Mouse (Mus musculus) forebrain, embryonic 11.5 days (tissue): Measurements from ENCODE around the gene Hoxb8. TPM values are rescaled to one million over a fixed set of nuclear protein-coding genes. Genes with fewer than 3 reads are reported as not detected.

Experiments
- ATAC-seq: fragments of 200-750 bp; cut with Nextera tagmentation; replicated peaks from 2 replicates; pipeline ENCODE4 v1.8.0; 2017; ENCODE audit warnings: moderate TSS enrichment; ENCODE audit not compliant: low FRiP score
- DNase-seq: peaks from one replicate; pipeline ENCODE4 v3.0.0-alpha.2; 2017; ENCODE audit warnings: low spot score
- H3K27ac ChIP-seq: fragments of 300-500 bp; sonication (generic); 2 replicates; pipeline ENCODE4 v1.5.1; 2014; ENCODE audit warnings: low read depth, low read length
- H3K27me3 ChIP-seq: fragments of 300-500 bp; sonication (generic); 2 replicates; pipeline ENCODE4 v1.6.1; 2014; ENCODE audit warnings: mild to moderate bottlenecking, low read length, mixed read lengths; ENCODE audit not compliant: control insufficient read depth, insufficient read depth
- H3K36me3 ChIP-seq: fragments of 300-500 bp; sonication (generic); 2 replicates; pipeline ENCODE4 v1.6.1; 2014; ENCODE audit warnings: mild to moderate bottlenecking, low read length, moderate library complexity, mixed read lengths; ENCODE audit not compliant: control insufficient read depth, insufficient read depth
- H3K4me1 ChIP-seq: fragments of 300-500 bp; sonication (generic); replicated peaks from 2 replicates; pipeline ENCODE4 v1.6.1; 2014; ENCODE audit warnings: low read length, mixed read lengths; ENCODE audit not compliant: control insufficient read depth, insufficient read depth
- H3K4me2 ChIP-seq: fragments of 300-500 bp; sonication (generic); 2 replicates; pipeline ENCODE4 v1.6.1; 2014; ENCODE audit warnings: low read depth, mild to moderate bottlenecking, low read length, moderate library complexity, mixed read lengths; ENCODE audit not compliant: severe bottlenecking
- H3K4me3 ChIP-seq: fragments of 300-500 bp; sonication (generic); 2 replicates; pipeline ENCODE4 v1.5.1; 2014; ENCODE audit warnings: low read depth, low read length
- H3K9ac ChIP-seq: fragments of 300-500 bp; sonication (generic); 2 replicates; pipeline ENCODE4 v1.6.1; 2014; ENCODE audit warnings: low read length
- H3K9me3 ChIP-seq: fragments of 300-500 bp; sonication (generic); 2 replicates; pipeline ENCODE4 v1.6.1; 2016; ENCODE audit warnings: low read length, mixed read lengths; ENCODE audit not compliant: control insufficient read depth
- WGBS: fragments of 180-500 bp; shearing (Covaris S2); extraction: QIAGEN DNeasy Blood & Tissue Kit; methylation state at CpG from one replicate; pipeline ENCODE4 v1.1.7; 2014; 5-methylcytosine and 5-hydroxymethylcytosine counted together
- polyA plus RNA-seq: library from polyadenylated mRNA; unstranded; fragments of >200 nt; fragmentation: Nextera tagmentation; extraction: Ambion mirVana; gene quantifications from 2 replicates; pipeline ENCODE4 v1.2.1, GENCODE M21; 2014

Gene Hoxb8
- polyA plus RNA-seq, 1 experiment from 2014 or later = not detected

DNA sequence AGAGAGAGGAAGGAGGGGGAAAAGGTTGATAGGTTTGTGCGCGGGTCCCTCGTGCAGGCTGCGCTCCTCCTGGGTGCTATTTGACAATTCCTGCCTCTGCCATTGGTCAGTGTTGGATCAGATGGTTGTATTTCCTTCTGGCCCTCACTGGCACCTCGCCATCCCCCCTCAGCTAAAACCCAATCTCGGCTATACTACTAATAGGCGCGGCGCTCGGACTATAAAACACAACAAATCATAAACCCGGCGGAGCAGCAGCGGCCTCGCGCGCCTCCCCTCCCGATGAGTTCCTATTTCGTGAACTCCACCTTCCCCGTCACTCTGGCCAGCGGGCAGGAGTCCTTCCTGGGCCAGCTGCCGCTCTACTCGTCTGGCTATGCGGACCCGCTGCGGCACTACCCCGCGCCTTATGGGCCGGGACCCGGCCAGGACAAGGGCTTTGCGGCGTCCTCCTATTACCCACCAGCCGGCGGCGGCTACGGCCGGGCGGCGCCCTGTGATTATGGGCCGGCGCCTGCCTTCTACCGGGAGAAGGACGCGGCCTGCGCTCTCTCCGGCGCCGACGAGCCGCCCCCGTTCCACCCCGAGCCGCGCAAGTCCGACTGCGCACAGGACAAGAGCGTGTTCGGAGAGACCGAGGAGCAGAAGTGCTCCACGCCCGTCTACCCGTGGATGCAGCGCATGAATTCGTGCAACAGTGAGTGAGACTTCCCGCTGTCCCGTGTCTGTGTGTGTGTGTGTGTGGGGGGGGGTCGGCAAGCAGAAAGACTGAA lies 17.4 kb downstream of the Hoxb8 start:
- no peak overlapping the region for H3K9ac ChIP-seq
- H3K4me2 ChIP-seq = no peak overlapping the region
- peaks cover 100% of the 10 kb centered on the region for H3K27me3 ChIP-seq
- H3K36me3 ChIP-seq = no peaks in the 10 kb centered on the region
- no peak overlapping the region for H3K4me3 ChIP-seq
- H3K27ac ChIP-seq = no peak overlapping the region
- ATAC-seq (no peak), DNase-seq (no peak)
- H3K9me3 ChIP-seq = no peaks in the 10 kb centered on the region
- H3K4me1 ChIP-seq = peaks cover 3% of the 10 kb centered on the region; the same call in 1 of the 2 replicates
- under 1% methylated on average over 66 of the region's 66 CpGs for WGBS

DNA sequence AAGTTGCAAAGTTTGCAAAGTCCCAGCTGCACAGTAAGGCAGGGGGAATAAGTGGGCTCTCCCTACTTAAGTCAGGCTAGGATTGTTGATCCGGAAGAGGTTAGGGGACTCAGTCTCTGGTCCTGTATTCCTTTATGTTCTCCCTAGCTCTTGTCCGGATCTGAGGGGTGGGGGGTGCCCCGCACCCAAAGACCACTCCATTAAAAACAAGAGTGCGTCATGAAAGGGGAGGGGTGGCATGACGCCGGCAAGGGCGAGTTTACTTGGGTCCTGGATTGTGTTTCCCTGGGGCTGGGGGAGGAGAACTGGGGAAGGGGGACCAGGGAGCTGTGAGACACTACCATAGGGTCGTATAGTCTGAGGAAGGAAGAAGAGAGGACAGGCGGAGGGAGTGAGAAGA lies 18.1 kb downstream of the Hoxb8 start:
- H3K4me3 ChIP-seq = no peak overlapping the region
- H3K9me3 ChIP-seq = no peaks in the 10 kb centered on the region
- no peak overlapping the region for H3K9ac ChIP-seq
- H3K36me3 ChIP-seq = no peaks in the 10 kb centered on the region
- H3K4me2 ChIP-seq = no peak overlapping the region
- 0% methylated on average over 9 of the region's 9 CpGs for WGBS
- ATAC-seq = no peak
- H3K4me1 ChIP-seq = peaks cover 3% of the 10 kb centered on the region; the same call in 1 of the 2 replicates
- peaks cover 100% of the 10 kb centered on the region for H3K27me3 ChIP-seq
- DNase-seq = no peak
- H3K27ac ChIP-seq = no peak overlapping the region

DNA sequence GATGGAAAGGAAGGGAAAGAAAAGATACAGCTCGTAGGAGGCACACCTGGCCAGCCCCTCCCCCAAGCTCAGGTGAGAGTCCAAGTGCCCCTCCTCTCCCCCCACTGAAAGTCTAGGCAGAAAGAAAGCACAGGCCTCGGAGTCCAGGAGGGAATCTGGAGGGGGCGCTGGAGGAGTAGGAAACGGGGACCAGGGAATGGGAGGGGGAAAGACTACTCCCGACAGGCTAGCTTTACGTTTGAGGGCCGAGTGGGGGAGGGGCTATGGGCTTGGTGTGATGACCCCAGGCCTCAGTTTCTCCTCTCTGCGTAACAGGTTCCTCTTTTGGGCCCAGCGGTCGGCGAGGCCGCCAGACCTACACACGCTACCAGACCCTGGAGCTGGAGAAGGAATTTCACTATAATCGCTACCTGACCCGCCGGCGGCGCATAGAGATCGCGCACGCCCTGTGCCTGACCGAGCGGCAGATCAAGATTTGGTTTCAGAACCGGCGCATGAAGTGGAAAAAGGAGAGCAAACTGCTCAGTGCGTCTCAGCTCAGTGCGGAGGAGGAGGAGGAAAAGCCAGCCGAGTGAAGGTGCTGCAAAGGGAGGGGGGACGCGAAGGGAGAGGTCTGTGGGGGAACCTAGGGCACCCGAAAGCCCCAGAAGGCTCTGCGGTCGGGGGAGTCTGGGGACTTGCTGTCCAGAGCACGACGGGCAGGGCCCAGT lies 18.8 kb downstream of the Hoxb8 start:
- H3K27ac ChIP-seq = no peak overlapping the region
- H3K4me2 ChIP-seq = no peak overlapping the region
- H3K9ac ChIP-seq = no peak overlapping the region

DNA sequence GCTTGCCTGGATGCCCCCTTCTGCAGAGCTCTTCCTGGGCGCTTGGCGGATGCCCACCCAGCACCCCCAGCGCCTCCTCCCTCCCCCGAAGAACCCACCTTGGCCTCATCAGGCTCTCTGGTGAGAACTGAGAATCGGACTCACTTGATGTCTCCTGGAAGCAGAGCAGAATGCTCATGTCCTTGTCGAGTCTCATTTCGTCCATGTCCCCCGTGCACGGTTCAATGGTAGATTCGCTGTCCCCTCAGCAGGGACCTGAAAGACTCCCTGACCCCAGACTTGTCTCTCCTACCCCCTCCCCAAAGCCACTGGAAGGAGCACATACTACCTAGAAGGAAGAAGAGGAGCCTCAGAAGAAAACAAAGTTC lies 19.3 kb downstream of the Hoxb8 start:
- H3K9me3 ChIP-seq = no peaks in the 10 kb centered on the region
- H3K4me3 ChIP-seq = no peak overlapping the region
- H3K4me1 ChIP-seq = peaks cover 3% of the 10 kb centered on the region; the same call in 1 of the 2 replicates
- 2% methylated on average over 10 of the region's 10 CpGs for WGBS
- peaks cover 100% of the 10 kb centered on the region for H3K27me3 ChIP-seq
- H3K4me2 ChIP-seq = no peak overlapping the region
- H3K9ac ChIP-seq = no peak overlapping the region
- no peak for DNase-seq
- H3K36me3 ChIP-seq = no peaks in the 10 kb centered on the region
- ATAC-seq = no peak
- H3K27ac ChIP-seq = no peak overlapping the region

More for the DNA sequence above, 18.8 kb downstream of the Hoxb8 start:
- peaks cover 100% of the 10 kb centered on the region for H3K27me3 ChIP-seq
- WGBS = 1% methylated on average over 35 of the region's 35 CpGs
- no peak for DNase-seq
- H3K4me1 ChIP-seq = peaks cover 3% of the 10 kb centered on the region; the same call in 1 of the 2 replicates
- no peak for ATAC-seq
- H3K4me3 ChIP-seq = no peak overlapping the region
- no peaks in the 10 kb centered on the region for H3K9me3 ChIP-seq
- no peaks in the 10 kb centered on the region for H3K36me3 ChIP-seq

DNA sequence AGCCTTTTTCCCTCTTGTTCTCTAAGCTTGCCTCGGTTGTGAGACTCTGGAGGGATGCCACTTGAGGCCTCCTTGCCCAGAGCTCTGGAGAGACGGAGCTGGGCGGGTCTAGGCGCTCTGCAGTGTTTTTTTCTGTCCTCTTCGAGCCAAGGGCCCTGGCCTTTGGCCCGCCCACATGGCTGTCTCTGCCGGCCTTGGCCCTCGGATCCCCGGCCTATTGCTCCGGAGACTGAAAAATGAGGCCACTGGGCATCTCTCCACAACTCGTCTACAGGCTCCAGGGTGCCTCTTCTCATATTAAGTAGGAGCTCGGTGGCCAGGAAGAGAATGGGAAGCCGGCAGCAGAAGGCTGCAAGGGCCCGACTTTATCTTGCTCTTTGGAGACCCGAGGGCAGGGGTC lies 20.1 kb downstream of the Hoxb8 start:
- no peaks in the 10 kb centered on the region for H3K36me3 ChIP-seq
- no peak overlapping the region for H3K4me2 ChIP-seq
- H3K9me3 ChIP-seq = no peaks in the 10 kb centered on the region
- H3K4me1 ChIP-seq = peaks cover 3% of the 10 kb centered on the region; the same call in 1 of the 2 replicates
- H3K27ac ChIP-seq = no peak overlapping the region
- WGBS = 2% methylated on average over 15 of the region's 15 CpGs
- H3K9ac ChIP-seq = no peak overlapping the region
- DNase-seq = no peak
- no peak for ATAC-seq
- peaks cover 100% of the 10 kb centered on the region for H3K27me3 ChIP-seq
- no peak overlapping the region for H3K4me3 ChIP-seq

DNA sequence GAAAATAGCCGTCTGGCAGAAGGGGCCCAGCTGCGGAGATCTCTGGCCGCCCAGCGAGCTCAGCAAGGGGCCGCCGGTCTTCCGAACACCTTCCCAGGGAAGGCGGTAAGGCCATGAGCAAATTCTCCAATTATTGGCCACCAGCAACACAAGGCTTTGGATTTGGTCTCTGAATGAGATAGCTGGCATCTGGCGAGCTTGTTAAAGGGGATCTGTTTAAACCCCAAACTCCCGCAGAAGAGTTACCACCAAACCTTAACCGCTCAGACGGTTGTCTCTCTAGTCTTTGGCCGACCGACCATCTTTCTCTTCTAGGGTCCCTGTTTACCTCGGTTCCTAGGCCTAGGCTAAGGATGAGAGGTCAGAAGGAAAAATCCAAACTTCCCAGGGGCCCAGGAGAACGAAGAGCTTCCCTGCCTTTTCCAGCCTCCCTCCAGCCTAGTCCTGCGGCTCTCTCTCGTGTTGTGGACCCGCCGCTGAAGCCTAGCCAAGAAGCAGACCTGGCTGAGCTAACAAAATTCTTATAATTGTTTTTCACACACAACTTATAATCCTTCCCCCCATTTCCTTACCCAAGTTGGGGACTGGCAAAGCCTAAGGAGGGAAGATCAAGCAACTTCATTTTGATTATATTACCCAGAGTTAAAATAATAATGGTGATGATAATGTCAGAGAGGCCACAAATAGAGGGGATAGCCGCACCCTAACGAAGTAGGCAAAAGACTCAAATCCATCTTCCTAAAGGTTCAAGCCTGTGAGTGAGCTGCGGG lies 20.9 kb downstream of the Hoxb8 start:
- Histone ChIP-seq H3K9me3 (no peaks in the 10 kb centered on the region), H3K27me3 (peaks cover 100% of the 10 kb centered on the region), H3K9ac (no peak overlapping the region), H3K4me1 (peaks cover 3% of the 10 kb centered on the region; the same call in 1 of the 2 replicates), H3K4me2 (no peak overlapping the region), H3K36me3 (no peaks in the 10 kb centered on the region), H3K4me3 (no peak overlapping the region), H3K27ac (no peak overlapping the region)
- DNase-seq (no peak), ATAC-seq (no peak)
- 3% methylated on average over 23 of the region's 23 CpGs for WGBS

DNA sequence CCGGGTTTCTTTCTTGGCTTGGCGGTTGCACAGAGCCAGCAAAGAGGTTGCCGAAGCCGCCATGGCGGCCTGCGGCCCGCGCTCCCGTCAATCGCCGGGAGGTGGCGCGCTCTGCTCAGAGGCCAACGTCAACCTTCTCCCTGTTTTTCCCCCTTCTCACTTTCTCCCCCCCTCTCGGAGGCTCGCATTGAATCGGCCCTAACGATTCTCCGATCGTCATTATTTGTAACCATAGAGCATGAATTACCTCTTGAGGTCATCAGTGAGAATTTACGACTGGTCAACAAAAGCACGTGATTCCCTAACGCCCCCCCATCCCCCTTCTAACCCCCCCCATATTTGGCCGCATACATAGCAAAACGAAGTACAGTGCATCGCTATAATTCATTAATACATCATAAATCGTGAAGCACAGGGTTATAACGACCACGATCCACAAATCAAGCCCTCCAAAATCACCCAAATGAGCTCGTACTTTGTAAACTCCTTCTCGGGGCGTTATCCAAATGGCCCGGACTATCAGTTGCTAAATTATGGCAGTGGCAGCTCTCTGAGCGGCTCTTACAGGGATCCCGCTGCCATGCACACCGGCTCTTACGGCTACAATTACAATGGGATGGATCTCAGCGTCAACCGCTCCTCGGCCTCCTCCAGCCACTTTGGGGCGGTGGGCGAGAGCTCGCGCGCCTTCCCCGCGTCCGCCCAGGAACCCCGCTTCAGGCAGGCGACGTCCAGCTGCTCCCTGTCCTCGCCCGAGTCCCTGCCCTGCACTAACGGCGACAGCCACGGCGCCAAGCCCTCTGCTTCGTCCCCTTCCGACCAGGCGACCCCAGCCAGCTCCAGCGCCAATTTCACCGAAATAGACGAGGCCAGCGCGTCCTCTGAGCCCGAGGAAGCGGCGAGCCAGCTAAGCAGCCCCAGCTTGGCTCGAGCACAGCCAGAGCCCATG lies 21.7 kb downstream of the Hoxb8 start, which contains the start of gene Hoxb5:
Gene Hoxb5 (plus strand): TSS at position 186 of the 949 bp plus-strand sequence.
- H3K27ac ChIP-seq = no peak within 1 kb of the TSS
- ATAC-seq = no peak

More for the DNA sequence above, 21.7 kb downstream of the Hoxb8 start, which contains the start of gene Hoxb5:
- Histone ChIP-seq H3K9ac (no peak within 1 kb of the TSS), H3K4me2 (0 out of 2 replicates have a peak within 1 kb of the TSS, but pooled peaks have one; percentile 8), H3K4me1 (peaks cover 3% of the 10 kb centered on the region; the same call in 1 of the 2 replicates), H3K27me3 (peaks cover 100% of the 10 kb centered on the region), H3K4me3 (no peak within 1 kb of the TSS), H3K9me3 (no peaks in the 10 kb centered on the region), H3K36me3 (no peaks in the 10 kb centered on the region)
- DNase-seq = peak; percentile 92
- under 1% methylated on average over 69 of the region's 69 CpGs for WGBS
